Mouse (Mus musculus): ENCODE results near the gene Gm21256.
"Not testable (repeated sequence)": the region's sequence is repeated elsewhere in the genome, so short reads cannot be mapped to it uniquely, and the experiment has no call there.

Gene Gm21256

DNA sequence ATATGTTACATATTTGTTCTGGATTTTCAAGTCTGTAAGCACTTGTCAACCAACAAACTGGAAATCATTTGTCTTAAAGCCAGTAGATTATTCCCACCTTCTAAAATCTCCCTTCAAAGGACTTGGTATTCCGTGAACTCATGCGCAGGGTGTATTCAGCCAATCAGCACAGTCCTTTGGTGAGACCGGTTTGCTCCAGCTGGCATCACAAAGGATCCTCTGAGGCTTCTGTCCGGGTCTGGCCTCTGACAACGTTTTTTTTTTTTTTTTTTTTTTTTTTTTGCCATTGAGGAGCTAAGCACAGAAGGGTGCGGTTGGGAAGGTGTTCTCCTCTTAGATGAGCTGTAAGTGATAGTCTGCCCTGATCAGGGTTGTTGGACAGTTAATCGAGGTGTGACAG is at the start of gene Gm21256:
Gm21256 (plus strand) TSS at position 301 of the 400 bp plus-strand sequence.
- not testable (repeated sequence) for DNase-seq

Measured in cerebellum, adult 9-10 months (tissue).